Mouse (Mus musculus) liver, embryonic 11.5 days (tissue): ENCODE results near the gene Gsta1. TPM values are rescaled to one million over a fixed set of nuclear protein-coding genes. Genes with fewer than 3 reads are reported as not detected.
"Not testable (repeated sequence)": the region's sequence is repeated elsewhere in the genome, so short reads cannot be mapped to it uniquely, and the experiment has no call there.

Source experiments
- ATAC-seq: fragments of 200-750 bp; cut with Nextera tagmentation; replicated peaks from 2 replicates; pipeline ENCODE4 v1.8.0; 2017; ENCODE audit warnings: moderate number of reproducible peaks, mild to moderate bottlenecking, moderate TSS enrichment, moderate library complexity; ENCODE audit not compliant: low FRiP score
- DNase-seq: peaks from one replicate; pipeline ENCODE4 v3.0.0-alpha.2; 2017; ENCODE audit warnings: low spot score
- H3K27ac ChIP-seq: fragments of 300-500 bp; sonication (generic); 2 replicates; pipeline ENCODE4 v1.5.1; 2014; ENCODE audit warnings: mild to moderate bottlenecking, low read depth, low read length, control low read depth
- H3K27me3 ChIP-seq: fragments of 300-500 bp; sonication (generic); replicated peaks from 2 replicates; pipeline ENCODE4 v1.6.1; 2014; ENCODE audit warnings: low read length, mixed read lengths; ENCODE audit not compliant: control insufficient read depth, insufficient read depth
- H3K36me3 ChIP-seq: fragments of 300-500 bp; sonication (generic); 2 replicates; pipeline ENCODE4 v1.6.1; 2014; ENCODE audit warnings: mild to moderate bottlenecking, low read length, moderate library complexity, mixed read lengths; ENCODE audit not compliant: control insufficient read depth, insufficient read depth
- H3K4me1 ChIP-seq: fragments of 300-500 bp; sonication (generic); replicated peaks from 2 replicates; pipeline ENCODE4 v1.6.1; 2014; ENCODE audit warnings: low read length, mixed read lengths; ENCODE audit not compliant: control insufficient read depth, insufficient read depth
- H3K4me2 ChIP-seq: fragments of 300-500 bp; sonication (generic); 2 replicates; pipeline ENCODE4 v1.6.1; 2014; ENCODE audit warnings: mild to moderate bottlenecking, control low read depth, moderate library complexity
- H3K4me3 ChIP-seq: fragments of 300-500 bp; sonication (generic); 2 replicates; pipeline ENCODE4 v1.5.1; 2014; ENCODE audit warnings: low read depth, low read length, control low read depth
- H3K9ac ChIP-seq: fragments of 300-500 bp; sonication (generic); 2 replicates; pipeline ENCODE4 v1.6.1; 2014; ENCODE audit warnings: low read depth, low read length, control low read depth
- H3K9me3 ChIP-seq: fragments of 300-500 bp; sonication (generic); 2 replicates; pipeline ENCODE4 v1.6.1; 2016; ENCODE audit warnings: low read length, inconsistent platforms, mixed read lengths; ENCODE audit not compliant: control insufficient read depth
- WGBS: fragments of 180-500 bp; shearing (Covaris S2); extraction: QIAGEN DNeasy Blood & Tissue Kit; methylation state at CpG from one replicate; pipeline ENCODE4 v1.1.7; 2014; 5-methylcytosine and 5-hydroxymethylcytosine counted together
- polyA plus RNA-seq: library from polyadenylated mRNA; unstranded; fragments of >200 nt; fragmentation: Nextera tagmentation; extraction: Ambion mirVana; gene quantifications from 2 replicates; pipeline ENCODE4 v1.2.1, GENCODE M21; 2014

The Gsta1 gene
- polyA plus RNA-seq, 1 experiment from 2014 or later, result not detected

DNA sequence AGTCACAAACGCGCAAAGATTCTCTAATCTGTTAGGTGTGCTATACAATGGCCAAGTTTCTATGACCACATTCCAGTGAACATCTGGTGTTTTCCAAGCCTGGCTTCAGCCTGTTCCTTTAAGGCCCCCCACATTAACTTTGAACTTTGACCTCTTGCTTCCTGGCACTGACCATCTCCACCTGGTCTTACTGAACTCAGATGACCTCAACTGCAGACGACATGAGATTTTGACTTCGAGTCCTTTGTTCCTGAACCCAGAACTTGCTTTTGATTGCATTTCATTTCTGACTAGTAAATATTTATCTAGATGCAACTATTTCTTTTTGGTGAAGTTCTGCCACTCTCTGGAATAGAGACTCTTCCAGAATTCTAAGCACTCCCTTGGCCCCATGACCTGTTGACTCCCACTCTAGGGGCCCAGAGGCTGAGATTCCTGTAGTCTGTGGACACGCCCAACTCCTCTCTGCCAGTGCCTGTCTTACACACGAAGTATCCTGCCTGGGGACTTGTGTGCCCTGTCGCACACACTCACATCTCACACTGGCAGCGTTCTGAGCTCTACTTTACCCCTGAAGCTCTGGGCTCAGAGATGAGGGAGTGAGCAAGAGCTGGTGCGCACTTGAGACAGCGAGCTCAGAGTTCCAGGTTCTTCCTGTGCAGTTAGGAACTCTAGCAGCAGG, 7.1 kb upstream of the Gsta1 start:
- H3K9me3 ChIP-seq, result no peaks in the 10 kb centered on the region
- no peak for DNase-seq
- no peak for ATAC-seq
- no peak overlapping the region for H3K9ac ChIP-seq
- 73% methylated on average over 10 of the region's 10 CpGs for WGBS
- no peaks in the 10 kb centered on the region for H3K36me3 ChIP-seq
- H3K27ac ChIP-seq, result no peak overlapping the region
- H3K4me1 ChIP-seq, result no peaks in the 10 kb centered on the region
- no peak overlapping the region for H3K4me3 ChIP-seq
- no peak overlapping the region for H3K4me2 ChIP-seq
- no peaks in the 10 kb centered on the region for H3K27me3 ChIP-seq

- Histone ChIP-seq H3K36me3 (no peaks in the 10 kb centered on the region), H3K9ac (no peak overlapping the region), H3K27ac (no peak overlapping the region), H3K9me3 (no peaks in the 10 kb centered on the region), H3K4me1 (no peaks in the 10 kb centered on the region), H3K27me3 (no peaks in the 10 kb centered on the region), H3K4me2 (no peak overlapping the region), H3K4me3 (no peak overlapping the region)
- ATAC-seq, result no peak
- no peak for DNase-seq
- 90% methylated on average over 2 of the region's 2 CpGs for WGBS
Observed at GRCm38 (mm10) chr9:78224418-78224817, 6.0 kb upstream of the Gsta1 start.

- H3K9me3 ChIP-seq, result no peaks in the 10 kb centered on the region
- no peak overlapping the region for H3K9ac ChIP-seq
- no peaks in the 10 kb centered on the region for H3K36me3 ChIP-seq
- no peak overlapping the region for H3K4me3 ChIP-seq
- no peaks in the 10 kb centered on the region for H3K4me1 ChIP-seq
- H3K27ac ChIP-seq, result no peak overlapping the region
- 65% methylated on average over 11 of the region's 11 CpGs for WGBS
- DNase-seq (no peak), ATAC-seq (no peak)
- no peaks in the 10 kb centered on the region for H3K27me3 ChIP-seq
- no peak overlapping the region for H3K4me2 ChIP-seq
Observed at GRCm38 (mm10) chr9:78225304-78225703, 5.2 kb upstream of the Gsta1 start.

GRCm38 (mm10) chr9:78228122-78228521, 2.3 kb upstream of the Gsta1 start:
- 79% methylated on average over 2 of the region's 2 CpGs for WGBS
- Histone ChIP-seq H3K27ac (no peak overlapping the region), H3K36me3 (no peaks in the 10 kb centered on the region), H3K4me3 (no peak overlapping the region), H3K27me3 (no peaks in the 10 kb centered on the region), H3K9me3 (no peaks in the 10 kb centered on the region), H3K9ac (no peak overlapping the region), H3K4me2 (no peak overlapping the region), H3K4me1 (no peaks in the 10 kb centered on the region)
- DNase-seq (no peak), ATAC-seq (no peak)

DNA sequence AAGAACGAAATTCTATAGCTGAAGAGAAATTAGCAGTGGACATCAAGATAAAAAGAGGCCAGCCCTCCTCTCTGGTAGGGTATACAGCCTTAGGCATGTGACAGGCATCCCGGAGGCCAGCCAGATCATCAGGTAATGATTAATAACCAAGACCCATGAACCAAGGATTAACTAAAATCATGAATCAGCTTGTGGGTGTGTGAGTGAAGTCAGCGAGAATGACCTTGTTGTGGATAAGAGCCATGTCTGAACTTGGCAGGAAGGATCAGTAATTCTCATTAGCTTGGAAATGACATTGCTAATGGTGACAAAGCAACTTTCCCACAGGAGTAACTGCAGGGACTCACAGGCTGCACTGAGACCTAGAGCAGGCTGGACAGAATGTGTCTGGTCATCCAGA, 798 bp upstream of the Gsta1 start:
- not testable (repeated sequence) for H3K27ac ChIP-seq, H3K36me3 ChIP-seq, ATAC-seq, H3K4me2 ChIP-seq, H3K4me3 ChIP-seq, H3K9ac ChIP-seq, DNase-seq, H3K27me3 ChIP-seq, H3K4me1 ChIP-seq, H3K9me3 ChIP-seq
- WGBS, result 56% methylated on average over 3 of the region's 3 CpGs

DNA sequence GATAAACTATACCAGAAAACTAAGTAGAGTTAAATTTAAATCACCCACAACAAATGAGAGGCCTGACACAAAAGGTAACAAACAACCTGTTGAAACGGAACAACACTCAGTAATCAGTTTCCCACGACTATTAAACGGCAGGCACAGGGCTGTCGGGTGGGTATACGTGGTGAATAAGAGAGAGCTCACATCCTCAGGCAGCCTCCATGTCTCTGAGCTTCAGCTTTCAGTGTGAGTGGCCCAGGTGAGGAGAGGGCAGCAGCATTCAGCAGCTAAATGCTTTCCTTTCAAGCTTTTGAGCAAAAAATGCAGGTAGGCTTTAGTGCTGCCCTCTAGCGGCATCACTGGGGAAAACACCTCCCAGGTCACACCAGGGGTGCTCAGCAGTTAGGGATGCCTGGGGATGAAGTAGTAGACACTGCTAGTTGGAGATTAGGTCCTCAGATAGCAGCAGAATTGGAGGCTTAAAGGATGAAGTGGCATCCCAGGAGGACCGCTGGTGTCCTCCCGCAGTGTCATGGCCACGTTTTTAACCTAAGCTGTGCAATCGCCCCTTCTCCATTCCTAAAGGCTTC, 2.8 kb downstream of the Gsta1 start:
- H3K9me3 ChIP-seq, H3K4me2 ChIP-seq, H3K4me3 ChIP-seq, H3K4me1 ChIP-seq, DNase-seq, H3K27me3 ChIP-seq, H3K9ac ChIP-seq, H3K36me3 ChIP-seq, H3K27ac ChIP-seq, ATAC-seq: not testable (repeated sequence)
- no CpG with 5 or more reads among the region's 10 CpGs for WGBS

DNA sequence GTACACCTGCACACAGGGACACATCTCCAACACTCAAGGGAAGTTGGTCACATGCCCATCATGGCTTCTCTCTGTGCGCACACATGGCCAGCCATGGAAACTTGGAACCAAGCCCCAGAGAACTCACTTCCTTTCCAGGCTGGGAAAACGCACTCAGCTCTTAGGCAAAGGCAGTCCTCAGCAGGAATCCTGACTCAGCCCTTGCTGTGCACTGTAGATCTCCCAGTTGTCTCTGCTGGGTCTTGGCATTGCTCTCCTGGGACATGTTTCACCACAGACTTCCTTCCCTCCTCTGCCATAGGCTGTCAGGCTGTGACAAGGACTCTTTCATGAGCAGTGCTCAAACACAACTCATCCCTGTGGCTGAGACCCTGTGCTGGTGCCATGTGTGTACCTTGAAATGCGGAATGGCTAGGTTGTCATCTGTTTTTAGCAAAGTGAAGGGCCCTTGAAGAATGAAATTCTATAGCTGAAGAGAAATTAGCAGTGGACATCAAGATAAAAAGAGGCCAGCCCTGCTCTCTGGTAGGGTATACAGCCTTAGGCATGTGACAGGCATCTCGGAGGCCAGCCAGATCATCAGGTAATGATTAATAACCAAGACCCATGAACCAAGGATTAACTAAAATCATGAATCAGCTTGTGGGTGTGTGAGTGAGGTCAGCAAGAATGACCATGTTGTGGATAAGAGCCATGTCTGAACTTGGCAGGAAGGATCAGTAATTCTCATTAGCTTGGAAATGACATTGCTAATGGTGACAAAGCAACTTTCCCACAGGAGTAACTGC, 25.4 kb downstream of the Gsta1 start:
- WGBS, result 68% methylated on average over 4 of the region's 4 CpGs

GRCm38 (mm10) chr9:78256914-78257313, 26.5 kb downstream of the Gsta1 start, which contains the start of gene Gm3776:
Gene Gm3776 (plus strand): TSS chr9:78257129.
- H3K9ac ChIP-seq, H3K4me2 ChIP-seq, DNase-seq, H3K27ac ChIP-seq, ATAC-seq, H3K27me3 ChIP-seq, H3K36me3 ChIP-seq, H3K4me3 ChIP-seq, H3K9me3 ChIP-seq, H3K4me1 ChIP-seq: not testable (repeated sequence)
- WGBS, result 83% methylated on average over 1 of the region's 3 CpGs

More for the DNA sequence above, 25.4 kb downstream of the Gsta1 start:
- not testable (repeated sequence) for H3K9me3 ChIP-seq, H3K4me2 ChIP-seq, DNase-seq, H3K9ac ChIP-seq, H3K27ac ChIP-seq, ATAC-seq, H3K36me3 ChIP-seq, H3K4me1 ChIP-seq, H3K4me3 ChIP-seq, H3K27me3 ChIP-seq
